Mouse (Mus musculus) adipocyte (in vitro differentiated cells): ENCODE results near the gene Ascc1.

ENCODE experiments used
- DNase-seq: peaks from one replicate; pipeline ENCODE4 v3.0.0-alpha.2; 2016; ENCODE audit warnings: low spot score

The Ascc1 gene

GRCm38 (mm10) chr10:60023751-60024150 lies 21.1 kb downstream of the Ascc1 start:
- DNase-seq = peak; percentile 41

- DNase-seq = no peak
Measured at GRCm38 (mm10) chr10:60026759-60027395, 24.3 kb downstream of the Ascc1 start.

GRCm38 (mm10) chr10:60027619-60028084 lies 25.0 kb downstream of the Ascc1 start:
- no peak for DNase-seq

GRCm38 (mm10) chr10:60028181-60028580 lies 25.6 kb downstream of the Ascc1 start:
- no peak for DNase-seq

DNA sequence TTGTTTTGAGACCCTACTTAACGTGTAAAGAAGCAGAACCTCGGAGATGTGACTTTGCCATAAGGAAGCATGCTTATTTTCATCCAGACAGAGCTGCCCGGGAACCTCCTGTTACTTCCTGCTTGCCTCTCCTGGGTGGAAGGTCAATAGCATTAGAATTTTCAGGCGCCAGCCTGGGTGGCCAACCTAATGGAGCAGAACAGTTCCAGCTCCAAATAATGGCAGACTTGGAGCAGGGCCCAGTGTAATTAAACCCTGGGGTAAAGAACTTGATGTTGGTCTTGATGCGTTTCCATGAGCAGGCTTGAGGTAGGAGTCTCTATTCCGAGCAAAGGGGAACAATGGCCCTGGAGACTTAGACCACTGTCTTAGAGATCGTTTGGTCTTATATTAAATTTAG lies 26.4 kb downstream of the Ascc1 start:
- peak; percentile 37 for DNase-seq

DNA sequence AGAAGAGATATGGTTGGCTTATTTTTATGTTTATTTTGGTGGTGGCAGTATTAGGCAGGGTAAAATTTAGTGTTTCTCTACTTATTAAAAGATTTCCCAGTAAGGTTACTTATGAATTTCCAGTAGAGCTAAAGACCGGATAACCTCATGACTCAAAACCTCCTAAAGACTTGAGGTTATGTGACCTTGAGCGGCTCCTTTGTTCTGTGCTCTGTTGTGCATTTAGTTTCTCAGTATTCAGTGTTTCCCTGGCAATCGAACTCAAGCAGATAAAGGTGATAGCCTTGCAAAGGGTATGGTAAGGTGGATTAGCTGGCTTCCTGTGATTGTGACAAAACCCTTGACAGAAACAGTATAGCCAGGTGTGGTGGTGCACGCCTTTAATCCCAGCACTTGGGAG lies 26.8 kb downstream of the Ascc1 start:
- DNase-seq = no peak

- no peak for DNase-seq
Measured at GRCm38 (mm10) chr10:60031562-60031961, 29.0 kb downstream of the Ascc1 start.

GRCm38 (mm10) chr10:60031985-60032384 lies 29.4 kb downstream of the Ascc1 start:
- no peak for DNase-seq

DNA sequence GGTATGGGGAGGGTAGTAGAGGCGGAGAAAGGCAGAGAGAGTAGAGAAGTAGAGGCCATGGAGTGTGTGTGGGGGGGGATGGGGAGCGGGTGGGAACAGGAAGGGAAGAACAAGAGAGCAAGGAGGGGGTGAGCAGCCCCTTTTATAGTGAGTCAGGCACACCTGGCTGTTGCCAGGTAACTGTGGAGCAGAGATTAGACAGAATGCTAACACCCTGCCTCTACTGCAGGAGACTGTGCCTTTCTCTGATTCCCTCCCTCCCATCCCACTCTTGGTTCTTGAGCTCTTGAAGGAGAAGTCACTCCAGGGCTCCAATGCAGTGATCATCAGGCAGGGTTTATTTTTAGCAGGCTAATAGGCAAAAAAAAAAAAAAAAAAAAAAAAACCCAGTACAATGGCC lies 30.0 kb downstream of the Ascc1 start:
- no peak for DNase-seq

DNA sequence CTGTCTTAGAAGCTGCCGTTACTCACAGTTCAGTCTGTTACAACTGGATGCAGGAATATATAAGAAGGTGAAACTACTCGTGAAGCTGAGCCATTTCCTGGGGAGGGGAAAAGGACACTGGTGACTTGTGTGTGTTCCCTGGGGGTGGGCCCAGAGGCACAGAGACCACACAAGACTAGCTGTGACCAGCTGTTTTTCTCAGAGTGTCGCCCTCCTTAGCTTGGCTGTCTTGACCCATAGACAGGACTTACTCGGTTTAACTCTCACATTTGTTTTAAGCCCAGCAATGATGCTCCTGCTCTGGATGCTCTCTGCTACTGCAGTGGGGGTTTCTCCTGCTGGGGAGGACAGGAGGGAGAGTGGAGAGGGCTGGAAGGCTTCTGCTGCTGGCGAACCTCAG lies 30.5 kb downstream of the Ascc1 start:
- DNase-seq = no peak

- DNase-seq = no peak
Measured at GRCm38 (mm10) chr10:60034621-60035020, 32.0 kb downstream of the Ascc1 start.

DNA sequence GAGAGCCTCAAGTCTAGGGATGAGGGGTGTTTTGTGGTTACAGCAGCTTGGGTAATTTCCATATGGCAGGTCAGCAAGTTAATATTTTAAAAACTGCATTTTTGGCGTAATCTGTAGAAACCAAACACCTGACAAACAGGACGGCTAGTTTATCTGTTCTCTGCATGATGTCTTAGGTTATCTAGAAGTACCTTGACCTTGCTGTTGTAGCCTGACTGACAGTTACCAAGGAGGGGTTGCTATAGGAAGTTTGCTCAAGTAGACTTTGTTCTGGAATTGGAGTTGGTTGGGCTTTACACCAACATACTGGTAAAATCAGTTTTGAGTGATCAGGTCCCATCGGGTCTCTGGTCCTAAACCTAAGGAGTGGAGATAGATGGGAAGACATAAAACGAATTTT lies 33.1 kb downstream of the Ascc1 start:
- no peak for DNase-seq

DNA sequence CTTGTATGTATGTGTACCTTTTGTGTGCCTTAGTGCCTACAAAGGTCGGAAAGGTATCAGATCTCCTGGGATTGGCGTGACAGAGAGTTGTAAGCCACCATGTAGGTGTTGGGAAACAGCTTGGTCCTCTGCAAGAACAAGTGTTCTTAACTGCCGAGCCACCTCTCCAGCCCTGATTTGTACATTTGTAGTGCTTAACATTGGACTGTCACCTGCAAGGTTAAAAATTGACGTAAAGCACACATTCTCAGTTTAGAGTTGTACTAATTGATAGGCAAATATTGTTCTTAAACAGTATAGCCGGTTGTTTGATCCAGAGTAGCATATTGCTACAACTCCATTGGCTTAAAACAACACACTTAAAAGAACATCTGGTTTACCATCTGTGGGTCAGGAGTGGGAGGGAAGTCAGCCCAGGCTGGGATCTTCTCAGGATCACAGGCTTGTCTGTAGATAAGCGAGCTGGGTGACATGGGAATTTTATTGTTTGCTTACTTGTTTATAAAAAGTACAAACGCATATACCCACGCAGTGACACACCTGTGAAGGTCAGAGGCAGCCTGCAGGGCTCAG lies 39.8 kb downstream of the Ascc1 start:
- DNase-seq = no peak

- DNase-seq = peak; percentile 43
Measured at GRCm38 (mm10) chr10:60046696-60047095, 44.1 kb downstream of the Ascc1 start.

DNA sequence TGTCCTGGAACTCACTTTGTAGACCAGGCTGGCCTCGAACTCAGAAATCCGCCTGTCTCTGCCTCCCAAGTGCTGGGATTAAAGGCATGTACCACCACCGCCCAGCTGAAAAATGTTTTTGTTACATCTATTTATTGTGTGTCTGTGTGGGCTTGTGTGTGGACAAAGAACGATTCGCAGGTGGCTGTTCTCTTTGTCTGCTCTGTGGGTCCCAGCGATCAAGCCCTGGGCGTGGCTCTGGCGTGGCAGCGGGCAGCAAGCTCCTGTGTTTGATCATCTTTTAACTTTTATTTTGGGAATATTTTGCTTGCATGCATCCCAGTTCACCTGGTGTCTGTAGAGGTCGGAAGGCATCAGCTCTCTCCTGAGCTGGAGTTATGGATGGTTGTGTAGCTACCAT lies 48.0 kb downstream of the Ascc1 start:
- DNase-seq = no peak

GRCm38 (mm10) chr10:60053073-60053472 lies 50.5 kb downstream of the Ascc1 start:
- DNase-seq = no peak

- no peak for DNase-seq
Measured at GRCm38 (mm10) chr10:60062173-60062572, 59.6 kb downstream of the Ascc1 start.

DNA sequence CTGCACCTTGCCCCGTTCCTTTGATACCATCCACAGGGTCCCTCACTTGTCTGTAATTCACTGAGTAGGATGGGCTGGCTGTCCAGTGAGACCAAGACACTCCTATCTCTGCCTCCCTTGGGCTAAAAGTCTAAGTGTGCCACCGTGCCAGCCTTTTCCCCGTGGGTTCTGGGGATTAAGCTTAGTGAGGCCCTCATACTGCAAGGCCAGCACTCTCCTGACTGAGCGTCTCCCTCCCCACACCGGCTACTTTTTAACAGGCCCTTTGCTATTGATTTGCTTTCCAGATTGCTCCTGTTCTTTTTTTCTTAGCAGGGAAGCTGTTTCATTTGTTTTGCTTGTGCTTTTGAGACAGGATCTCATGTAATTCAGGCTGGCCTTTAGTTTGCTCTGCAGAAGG lies 60.3 kb downstream of the Ascc1 start:
- no peak for DNase-seq

- DNase-seq = peak; percentile 26
Measured at GRCm38 (mm10) chr10:60066524-60066923, 63.9 kb downstream of the Ascc1 start.

- no peak for DNase-seq
Measured at GRCm38 (mm10) chr10:60075159-60075558, 72.6 kb downstream of the Ascc1 start.

DNA sequence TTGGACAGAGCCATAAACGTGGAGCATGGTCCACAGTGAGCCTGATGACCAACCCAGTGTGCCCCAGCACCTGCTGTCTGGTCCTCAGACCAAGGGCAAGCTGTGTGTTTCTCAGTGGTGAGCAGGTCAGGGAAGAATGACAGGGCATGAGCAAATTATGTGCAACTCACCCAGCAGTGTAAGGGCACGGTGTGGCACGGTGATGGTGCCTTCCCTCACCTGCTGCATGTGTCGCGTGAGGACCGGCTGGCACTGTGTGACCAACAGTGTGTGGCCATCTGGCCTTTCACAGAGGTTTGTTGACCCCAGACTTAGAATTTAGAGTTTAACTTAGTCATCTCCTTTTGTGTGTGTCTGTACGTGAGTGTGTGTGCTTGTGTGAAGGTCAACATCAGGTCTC lies 74.6 kb downstream of the Ascc1 start:
- DNase-seq = no peak

- no peak for DNase-seq
Measured at GRCm38 (mm10) chr10:60077736-60078560, 75.3 kb downstream of the Ascc1 start.

- DNase-seq = peak; percentile 55
Measured at GRCm38 (mm10) chr10:60078561-60078917, 75.9 kb downstream of the Ascc1 start.
